Mouse (Mus musculus) embryonic facial prominence, embryonic 13.5 days (tissue): ENCODE results near the gene Rheb. TPM values are rescaled to one million over a fixed set of nuclear protein-coding genes. Genes with fewer than 3 reads are reported as not detected.
"Not testable (repeated sequence)": the region's sequence is repeated elsewhere in the genome, so short reads cannot be mapped to it uniquely, and the experiment has no call there.

Source experiments
- ATAC-seq: fragments of 200-750 bp; cut with Nextera tagmentation; 2 replicates; pipeline ENCODE4 v1.8.0; 2017; ENCODE audit warnings: low read depth; ENCODE audit not compliant: insufficient number of reproducible peaks, insufficient read depth, low FRiP score, low TSS enrichment
- H3K27ac ChIP-seq: fragments of 300-500 bp; sonication (generic); 2 replicates; pipeline ENCODE4 v1.5.1; 2015; ENCODE audit warnings: moderate library complexity, mild to moderate bottlenecking, inconsistent platforms
- H3K27me3 ChIP-seq: fragments of 300-500 bp; sonication (generic); 2 replicates; pipeline ENCODE4 v1.6.1; 2015; ENCODE audit warnings: mild to moderate bottlenecking, inconsistent platforms
- H3K36me3 ChIP-seq: fragments of 300-500 bp; sonication (generic); 2 replicates; pipeline ENCODE4 v1.6.1; 2015; ENCODE audit warnings: mild to moderate bottlenecking, inconsistent platforms
- H3K4me1 ChIP-seq: fragments of 300-500 bp; sonication (generic); 2 replicates; pipeline ENCODE4 v1.6.1; 2015; ENCODE audit warnings: inconsistent platforms
- H3K4me2 ChIP-seq: fragments of 300-500 bp; sonication (generic); 2 replicates; pipeline ENCODE4 v1.6.1; 2015; ENCODE audit warnings: moderate library complexity, mild to moderate bottlenecking, inconsistent platforms
- H3K4me3 ChIP-seq: fragments of 300-500 bp; sonication (generic); 2 replicates; pipeline ENCODE4 v1.5.1; 2015; ENCODE audit warnings: mild to moderate bottlenecking, inconsistent platforms
- H3K9ac ChIP-seq: fragments of 300-500 bp; sonication (generic); 2 replicates; pipeline ENCODE4 v1.6.1; 2015; ENCODE audit warnings: mild to moderate bottlenecking, inconsistent platforms
- H3K9me3 ChIP-seq: fragments of 300-500 bp; sonication (generic); 2 replicates; pipeline ENCODE4 v1.6.1; 2016; ENCODE audit warnings: inconsistent platforms
- WGBS: fragments of 180-500 bp; shearing (Covaris S2); methylation state at CpG from one replicate; pipeline ENCODE4 v1.1.7; 2015; ENCODE audit warnings: mixed read lengths; 5-methylcytosine and 5-hydroxymethylcytosine counted together
- polyA plus RNA-seq: library from polyadenylated mRNA; unstranded; fragments of >200 nt; fragmentation: Nextera tagmentation; extraction: Ambion mirVana; gene quantifications from 2 replicates; pipeline ENCODE4 v1.2.1, GENCODE M21; 2015

Rheb gene
- polyA plus RNA-seq, 1 experiment from 2014 or later, result 219 TPM

GRCm38 (mm10) chr5:24779881-24780512 lies 62.4 kb downstream of the Rheb start:
- Histone ChIP-seq H3K4me3 (no peak overlapping the region), H3K4me2 (peak overlapping the region; percentile 29; the same call in 1 of the 2 replicates)
- WGBS, result 38% methylated on average over 15 of the region's 15 CpGs

GRCm38 (mm10) chr5:24779321-24779720 lies 63.1 kb downstream of the Rheb start:
- no peak for ATAC-seq

More at GRCm38 (mm10) chr5:24779881-24780512, 62.4 kb downstream of the Rheb start:
- H3K4me1 ChIP-seq, result 0 out of 2 replicates have a peak, but pooled peaks cover 5% of the 10 kb centered on the region
- peaks cover 4% of the 10 kb centered on the region for H3K9me3 ChIP-seq
- no peak overlapping the region for H3K9ac ChIP-seq
- no peak for ATAC-seq
- no peak overlapping the region for H3K27ac ChIP-seq
- H3K27me3 ChIP-seq, result peaks cover 23% of the 10 kb centered on the region
- H3K36me3 ChIP-seq, result no peaks in the 10 kb centered on the region

GRCm38 (mm10) chr5:24778843-24779140 lies 63.6 kb downstream of the Rheb start:
- 0 out of 2 replicates have a peak, but pooled peaks cover 5% of the 10 kb centered on the region for H3K4me1 ChIP-seq
- peak overlapping the region; percentile 45 for H3K4me2 ChIP-seq
- peaks cover 23% of the 10 kb centered on the region for H3K27me3 ChIP-seq
- ATAC-seq, result no peak
- H3K9me3 ChIP-seq, result peaks cover 3% of the 10 kb centered on the region; the same call in 1 of the 2 replicates
- no peaks in the 10 kb centered on the region for H3K36me3 ChIP-seq
- no peak overlapping the region for H3K27ac ChIP-seq
- 31% methylated on average over 13 of the region's 13 CpGs for WGBS
- 0 out of 2 replicates have a peak overlapping the region, but pooled peaks have one; percentile 14 for H3K4me3 ChIP-seq
- peak overlapping the region; percentile 49 for H3K9ac ChIP-seq

More at GRCm38 (mm10) chr5:24779321-24779720, 63.1 kb downstream of the Rheb start:
- Histone ChIP-seq H3K4me2 (no peak overlapping the region), H3K36me3 (no peaks in the 10 kb centered on the region), H3K27ac (no peak overlapping the region), H3K9ac (no peak overlapping the region), H3K27me3 (peaks cover 23% of the 10 kb centered on the region), H3K4me3 (no peak overlapping the region), H3K9me3 (peaks cover 3% of the 10 kb centered on the region; the same call in 1 of the 2 replicates), H3K4me1 (0 out of 2 replicates have a peak, but pooled peaks cover 5% of the 10 kb centered on the region)

GRCm38 (mm10) chr5:24778082-24778842 lies 64.2 kb downstream of the Rheb start:
- Histone ChIP-seq H3K4me2 (peak overlapping the region; percentile 45), H3K36me3 (no peaks in the 10 kb centered on the region), H3K27ac (no peak overlapping the region), H3K4me3 (0 out of 2 replicates have a peak overlapping the region, but pooled peaks have one; percentile 14), H3K9me3 (peaks cover 3% of the 10 kb centered on the region; the same call in 1 of the 2 replicates), H3K4me1 (0 out of 2 replicates have a peak, but pooled peaks cover 5% of the 10 kb centered on the region), H3K27me3 (peaks cover 23% of the 10 kb centered on the region), H3K9ac (peak overlapping the region; percentile 49)
- WGBS, result 25% methylated on average over 17 of the region's 17 CpGs
- no peak for ATAC-seq

GRCm38 (mm10) chr5:24776681-24777080 lies 65.7 kb downstream of the Rheb start:
- no peak overlapping the region for H3K4me2 ChIP-seq
- no peak overlapping the region for H3K27ac ChIP-seq
- 0 out of 2 replicates have a peak, but pooled peaks cover 5% of the 10 kb centered on the region for H3K4me1 ChIP-seq
- no peak overlapping the region for H3K4me3 ChIP-seq
- peaks cover 3% of the 10 kb centered on the region; the same call in 1 of the 2 replicates for H3K9me3 ChIP-seq
- no peaks in the 10 kb centered on the region for H3K36me3 ChIP-seq
- no peak overlapping the region for H3K9ac ChIP-seq
- ATAC-seq, result no peak
- H3K27me3 ChIP-seq, result peaks cover 23% of the 10 kb centered on the region
- 78% methylated on average over 4 of the region's 4 CpGs for WGBS

GRCm38 (mm10) chr5:24774549-24774948 lies 67.9 kb downstream of the Rheb start:
- not testable (repeated sequence) for H3K9me3 ChIP-seq, H3K9ac ChIP-seq, H3K4me3 ChIP-seq, H3K36me3 ChIP-seq, H3K4me2 ChIP-seq, H3K27ac ChIP-seq, ATAC-seq, H3K4me1 ChIP-seq
- peaks cover 17% of the 10 kb centered on the region for H3K27me3 ChIP-seq
- 91% methylated on average over 16 of the region's 16 CpGs for WGBS

- Histone ChIP-seq H3K4me3 (no peak within 1 kb of the TSS), H3K9ac (no peak within 1 kb of the TSS), H3K4me2 (no peak within 1 kb of the TSS), H3K27me3 (peaks cover 15% of the 10 kb centered on the region), H3K36me3 (no peaks in the 10 kb centered on the region), H3K4me1 (peaks cover 14% of the 10 kb centered on the region), H3K9me3 (no peaks in the 10 kb centered on the region), H3K27ac (no peak within 1 kb of the TSS)
- 36% methylated on average over 18 of the region's 18 CpGs for WGBS
- ATAC-seq, result no peak
These were observed 84.6 kb downstream of the Rheb start, which contains the start of gene Crygn for GRCm38 (mm10) chr5:24757816-24758215. Gene Crygn, minus strand, starts transcription at chr5:24758008.

GRCm38 (mm10) chr5:24756931-24757330 lies 85.5 kb downstream of the Rheb start:
- no peaks in the 10 kb centered on the region for H3K9me3 ChIP-seq
- H3K4me3 ChIP-seq, result no peak overlapping the region
- peaks cover 15% of the 10 kb centered on the region for H3K27me3 ChIP-seq
- no peak overlapping the region for H3K9ac ChIP-seq
- H3K4me2 ChIP-seq, result no peak overlapping the region
- no peak for ATAC-seq
- H3K27ac ChIP-seq, result no peak overlapping the region
- 49% methylated on average over 3 of the region's 3 CpGs for WGBS
- no peaks in the 10 kb centered on the region for H3K36me3 ChIP-seq
- H3K4me1 ChIP-seq, result peaks cover 23% of the 10 kb centered on the region

Other genes with a start within 250 kb of the Rheb start
- gene Smarcd3, start 218.2 kb downstream of the Rheb start, polyA plus RNA-seq, result 37.4 and 43.5 TPM in 2 replicates
- 30.8 and 33.6 TPM in 2 replicates for gene Nub1, start 157.1 kb downstream of the Rheb start, polyA plus RNA-seq
- 73.1 and 77.5 TPM in 2 replicates for gene Wdr86, start 111.9 kb downstream of the Rheb start, polyA plus RNA-seq
- 1.1 and 2.8 TPM in 2 replicates for gene Crygn, start 84.6 kb downstream of the Rheb start, polyA plus RNA-seq